Mouse (Mus musculus) bone marrow, adult 2 months (tissue): ENCODE results near the gene Dzank1.

Source experiments
- CTCF ChIP-seq: fragments of 200-500 bp; IDR thresholded peaks from 2 replicates; pipeline ENCODE4 v1.5.1; 2011; ENCODE audit warnings: low read length, control low read depth; ENCODE audit not compliant: control insufficient read depth, insufficient read depth
- POLR2A ChIP-seq: fragments of 200-500 bp; IDR thresholded peaks from 2 replicates; pipeline ENCODE4 v1.6.1; 2011; ENCODE audit warnings: low read depth, mild to moderate bottlenecking, control low read depth, low read length, borderline replicate concordance; ENCODE audit not compliant: control insufficient read depth

GRCm38 (mm10) chr2:144541246-144541645 is 14.0 kb upstream of the Dzank1 start:
- no peak for TF ChIP-seq CTCF
- TF ChIP-seq POLR2A: no peak
